Mouse (Mus musculus) MN1 (cell line): ENCODE results near the gene Gpr107.

Experiments
- DNase-seq: peaks from one replicate; pipeline ENCODE4 v3.0.0-alpha.2; 2016; ENCODE audit warnings: low spot score

Gene Gpr107

GRCm38 (mm10) chr2:31127219-31127618 is 24.9 kb upstream of the Gpr107 start:
- DNase-seq, result no peak

GRCm38 (mm10) chr2:31127899-31128298 is 24.2 kb upstream of the Gpr107 start:
- DNase-seq, result no peak

GRCm38 (mm10) chr2:31129742-31130518 is 22.2 kb upstream of the Gpr107 start:
- DNase-seq, result no peak

- no peak for DNase-seq
Measured at GRCm38 (mm10) chr2:31130815-31131299, 21.3 kb upstream of the Gpr107 start.

- DNase-seq, result no peak
Measured at GRCm38 (mm10) chr2:31132682-31133081, 19.4 kb upstream of the Gpr107 start.

GRCm38 (mm10) chr2:31133981-31134380 is 18.1 kb upstream of the Gpr107 start:
- DNase-seq, result no peak

GRCm38 (mm10) chr2:31135512-31135931 is 16.6 kb upstream of the Gpr107 start:
- DNase-seq, result no peak

GRCm38 (mm10) chr2:31136338-31136737 is 15.8 kb upstream of the Gpr107 start:
- no peak for DNase-seq

GRCm38 (mm10) chr2:31137018-31137590 is 15.0 kb upstream of the Gpr107 start:
- peak; percentile 37 for DNase-seq

GRCm38 (mm10) chr2:31139174-31139632 is 12.9 kb upstream of the Gpr107 start:
- DNase-seq, result no peak

GRCm38 (mm10) chr2:31139991-31140771 is 11.9 kb upstream of the Gpr107 start:
- no peak for DNase-seq

GRCm38 (mm10) chr2:31140772-31141073 is 11.4 kb upstream of the Gpr107 start:
- no peak for DNase-seq

- no peak for DNase-seq
Measured at GRCm38 (mm10) chr2:31141074-31141866, 10.8 kb upstream of the Gpr107 start.

GRCm38 (mm10) chr2:31141867-31142454 is 10.2 kb upstream of the Gpr107 start, which contains the start of gene Fnbp1:
Fnbp1 (minus strand) TSS chr2:31142008.
- peak; percentile 78 for DNase-seq

- DNase-seq, result no peak
Measured at GRCm38 (mm10) chr2:31142505-31142904, 9.6 kb upstream of the Gpr107 start.

- DNase-seq, result no peak
Measured at GRCm38 (mm10) chr2:31143326-31143725, 8.8 kb upstream of the Gpr107 start.

- no peak for DNase-seq
Measured at GRCm38 (mm10) chr2:31143768-31144695, 8.1 kb upstream of the Gpr107 start.

GRCm38 (mm10) chr2:31144901-31145300 is 7.2 kb upstream of the Gpr107 start:
- DNase-seq, result no peak

- DNase-seq, result no peak
Measured at GRCm38 (mm10) chr2:31147054-31147453, 5.1 kb upstream of the Gpr107 start.

- DNase-seq, result no peak
Measured at GRCm38 (mm10) chr2:31150762-31151161, 1.4 kb upstream of the Gpr107 start.
